Mouse (Mus musculus) hindbrain, embryonic 16.5 days (tissue): ENCODE measurements around the gene Gm14214. TPM values are rescaled to one million over a fixed set of nuclear protein-coding genes. Genes with fewer than 3 reads are reported as not detected.

ENCODE experiments used
- ATAC-seq: fragments of 200-750 bp; cut with Nextera tagmentation; 2 replicates; pipeline ENCODE4 v1.8.0; 2017; ENCODE audit warnings: moderate TSS enrichment, moderate library complexity
- H3K27ac ChIP-seq: fragments of 300-500 bp; sonication (generic); 2 replicates; pipeline ENCODE4 v1.5.1; 2014; ENCODE audit warnings: low read depth, mild to moderate bottlenecking, control low read depth, low read length, moderate library complexity
- H3K27me3 ChIP-seq: fragments of 300-500 bp; sonication (generic); replicated peaks from 2 replicates; pipeline ENCODE4 v1.6.1; 2014; ENCODE audit warnings: low read length; ENCODE audit not compliant: control insufficient read depth, insufficient read depth
- H3K36me3 ChIP-seq: fragments of 300-500 bp; sonication (generic); 2 replicates; pipeline ENCODE4 v1.6.1; 2014; ENCODE audit warnings: mild to moderate bottlenecking, low read length, moderate library complexity, mixed read lengths; ENCODE audit not compliant: control insufficient read depth, insufficient read depth
- H3K4me1 ChIP-seq: fragments of 300-500 bp; sonication (generic); 2 replicates; pipeline ENCODE4 v1.6.1; 2014; ENCODE audit warnings: low read depth, low read length; ENCODE audit not compliant: control insufficient read depth, insufficient read depth
- H3K4me2 ChIP-seq: fragments of 300-500 bp; sonication (generic); 2 replicates; pipeline ENCODE4 v1.6.1; 2014; ENCODE audit warnings: mild to moderate bottlenecking, low read length, control low read depth, moderate library complexity
- H3K4me3 ChIP-seq: fragments of 300-500 bp; sonication (generic); 2 replicates; pipeline ENCODE4 v1.5.1; 2014; ENCODE audit warnings: mild to moderate bottlenecking, low read length, control low read depth, moderate library complexity
- H3K9ac ChIP-seq: fragments of 300-500 bp; sonication (generic); 2 replicates; pipeline ENCODE4 v1.6.1; 2014; ENCODE audit warnings: low read depth, mild to moderate bottlenecking, control low read depth, low read length, moderate library complexity
- H3K9me3 ChIP-seq: fragments of 300-500 bp; sonication (generic); 2 replicates; pipeline ENCODE4 v1.6.1; 2014; ENCODE audit warnings: mild to moderate bottlenecking, low read length, moderate library complexity; ENCODE audit not compliant: control insufficient read depth
- WGBS: fragments of 180-500 bp; shearing (Covaris S2); extraction: QIAGEN DNeasy Blood & Tissue Kit; methylation state at CpG from one replicate; pipeline ENCODE4 v1.1.7; 2014; 5-methylcytosine and 5-hydroxymethylcytosine counted together
- polyA plus RNA-seq: library from polyadenylated mRNA; unstranded; fragments of >200 nt; fragmentation: Nextera tagmentation; extraction: Ambion mirVana; gene quantifications from 2 replicates; pipeline ENCODE4 v1.2.1, GENCODE M21; 2015

Gm14214 gene
- polyA plus RNA-seq, 1 experiment from 2014 or later = not detected

- H3K4me1 ChIP-seq = peaks cover 10% of the 10 kb centered on the region
- H3K27me3 ChIP-seq = no peaks in the 10 kb centered on the region
- no peak for ATAC-seq
- no peaks in the 10 kb centered on the region for H3K36me3 ChIP-seq
- H3K9me3 ChIP-seq = no peaks in the 10 kb centered on the region
- no peak overlapping the region for H3K4me3 ChIP-seq
- H3K9ac ChIP-seq = no peak overlapping the region
- WGBS = 54% methylated on average over 17 of the region's 17 CpGs
- H3K4me2 ChIP-seq = no peak overlapping the region
- no peak overlapping the region for H3K27ac ChIP-seq
These were observed 13.2 kb upstream of the Gm14214 start for GRCm38 (mm10) chr2:154782856-154783650.

DNA sequence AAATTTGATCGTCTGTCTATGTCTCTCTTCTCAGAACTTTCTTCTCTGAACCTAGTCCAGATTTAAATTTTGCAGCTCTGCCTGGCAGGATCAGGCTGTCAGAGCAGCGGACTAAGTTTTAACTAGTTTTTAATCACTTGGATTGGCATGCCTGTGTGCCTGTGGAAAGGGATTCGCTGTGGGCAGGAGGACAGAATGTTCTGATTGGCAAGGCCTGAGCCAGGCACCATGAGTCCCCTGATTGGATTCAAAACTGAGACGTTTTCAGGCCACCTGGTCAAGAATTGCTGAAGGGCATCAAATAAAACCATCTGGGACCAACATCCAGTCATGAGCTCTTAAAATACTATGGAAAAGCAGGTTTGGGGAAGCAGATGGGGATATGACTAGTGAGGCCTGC is 12.5 kb upstream of the Gm14214 start:
- no peaks in the 10 kb centered on the region for H3K27me3 ChIP-seq
- H3K36me3 ChIP-seq = no peaks in the 10 kb centered on the region
- no peak overlapping the region for H3K4me2 ChIP-seq
- H3K4me1 ChIP-seq = peaks cover 10% of the 10 kb centered on the region
- H3K9me3 ChIP-seq = no peaks in the 10 kb centered on the region
- H3K27ac ChIP-seq = no peak overlapping the region
- no peak overlapping the region for H3K9ac ChIP-seq
- WGBS = 67% methylated on average over 4 of the region's 4 CpGs
- H3K4me3 ChIP-seq = no peak overlapping the region
- no peak for ATAC-seq

DNA sequence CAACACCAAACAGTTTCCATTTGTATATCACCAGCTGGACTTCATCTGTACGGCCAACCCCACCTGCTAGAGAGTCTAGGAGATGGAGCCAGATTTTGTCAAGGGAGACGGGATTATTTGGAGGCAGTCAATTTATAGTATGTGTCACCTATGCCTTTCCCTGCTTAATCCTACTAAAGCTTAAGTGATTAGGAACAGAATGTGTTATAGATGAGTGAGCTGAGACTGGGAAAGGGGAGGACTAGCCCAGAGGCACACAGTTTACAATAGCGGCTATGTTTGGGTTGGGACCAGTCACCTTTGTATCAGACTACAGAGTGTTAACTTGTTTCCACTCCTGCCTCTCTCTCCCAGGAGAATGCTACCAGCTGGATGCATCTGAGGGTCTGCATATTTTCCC is 9.8 kb upstream of the Gm14214 start:
- no peak for ATAC-seq
- Histone ChIP-seq H3K9me3 (no peaks in the 10 kb centered on the region), H3K9ac (no peak overlapping the region), H3K4me1 (peaks cover 5% of the 10 kb centered on the region; the same call in 1 of the 2 replicates), H3K36me3 (no peaks in the 10 kb centered on the region), H3K4me2 (no peak overlapping the region), H3K27me3 (no peaks in the 10 kb centered on the region), H3K4me3 (no peak overlapping the region), H3K27ac (no peak overlapping the region)
- WGBS = 68% methylated on average over 3 of the region's 3 CpGs

DNA sequence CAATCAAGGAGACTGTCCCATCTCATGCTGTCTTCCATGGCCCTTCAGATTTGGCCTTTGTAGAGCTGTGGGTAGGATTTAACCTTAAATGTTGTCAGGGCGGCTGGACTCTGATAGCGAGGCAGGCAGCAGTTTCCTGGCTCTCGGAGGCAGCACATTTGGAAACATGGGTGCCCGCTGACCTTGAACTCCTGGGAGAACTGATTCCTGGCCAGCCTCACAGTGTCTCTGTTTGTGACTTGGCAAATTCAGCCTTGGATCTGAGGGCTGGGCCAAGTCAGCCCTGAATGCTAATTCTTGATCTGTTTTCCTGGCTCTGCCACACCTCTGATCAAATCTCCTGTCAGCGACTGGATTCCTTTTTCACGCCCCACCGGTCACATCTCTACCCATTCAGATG is 6.7 kb upstream of the Gm14214 start:
- ATAC-seq = no peak
- Histone ChIP-seq H3K4me2 (no peak overlapping the region), H3K36me3 (no peaks in the 10 kb centered on the region), H3K4me3 (no peak overlapping the region), H3K9me3 (no peaks in the 10 kb centered on the region), H3K9ac (no peak overlapping the region), H3K27me3 (no peaks in the 10 kb centered on the region), H3K27ac (no peak overlapping the region), H3K4me1 (no peaks in the 10 kb centered on the region)
- WGBS = 71% methylated on average over 7 of the region's 7 CpGs

GRCm38 (mm10) chr2:154774032-154774431 is 4.2 kb upstream of the Gm14214 start:
- no peaks in the 10 kb centered on the region for H3K9me3 ChIP-seq
- no peak for ATAC-seq
- H3K27ac ChIP-seq = no peak overlapping the region
- no peaks in the 10 kb centered on the region for H3K36me3 ChIP-seq
- 81% methylated on average over 1 of the region's 1 CpGs for WGBS
- H3K4me1 ChIP-seq = no peaks in the 10 kb centered on the region
- no peak overlapping the region for H3K4me3 ChIP-seq
- H3K9ac ChIP-seq = no peak overlapping the region
- no peaks in the 10 kb centered on the region for H3K27me3 ChIP-seq
- H3K4me2 ChIP-seq = no peak overlapping the region

GRCm38 (mm10) chr2:154771604-154772003 is 1.8 kb upstream of the Gm14214 start:
- Histone ChIP-seq H3K4me3 (no peak overlapping the region), H3K36me3 (no peaks in the 10 kb centered on the region), H3K27me3 (no peaks in the 10 kb centered on the region), H3K9ac (no peak overlapping the region), H3K4me1 (no peaks in the 10 kb centered on the region), H3K4me2 (no peak overlapping the region), H3K9me3 (no peaks in the 10 kb centered on the region), H3K27ac (no peak overlapping the region)
- WGBS = 78% methylated on average over 8 of the region's 8 CpGs
- no peak for ATAC-seq

DNA sequence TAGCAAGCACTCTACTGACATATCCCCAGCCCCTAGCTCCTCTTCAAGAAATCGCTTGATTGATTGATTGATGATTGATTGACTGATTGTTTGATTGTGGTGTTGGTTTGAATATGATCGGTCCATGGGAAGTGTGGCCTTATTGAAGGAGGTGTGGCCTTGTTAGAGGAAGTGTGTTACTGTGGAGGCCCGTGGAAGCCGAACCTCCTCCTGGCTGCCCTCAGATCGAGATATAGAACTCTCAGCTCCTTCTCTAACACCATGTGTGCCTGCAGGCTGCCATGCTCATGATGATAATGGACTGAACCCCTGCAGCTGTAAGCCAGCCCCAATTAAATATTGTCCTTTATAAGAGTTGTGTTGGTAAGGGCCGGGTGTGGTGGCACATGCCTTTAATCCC is 2.8 kb downstream of the Gm14214 start:
- Histone ChIP-seq H3K4me1 (no peaks in the 10 kb centered on the region), H3K4me2 (no peak overlapping the region), H3K27me3 (no peaks in the 10 kb centered on the region), H3K36me3 (no peaks in the 10 kb centered on the region), H3K27ac (no peak overlapping the region), H3K9me3 (no peaks in the 10 kb centered on the region), H3K9ac (no peak overlapping the region), H3K4me3 (no peak overlapping the region)
- 86% methylated on average over 6 of the region's 6 CpGs for WGBS
- no peak for ATAC-seq

GRCm38 (mm10) chr2:154765554-154766008 is 4.2 kb downstream of the Gm14214 start:
- 84% methylated on average over 8 of the region's 8 CpGs for WGBS
- H3K9me3 ChIP-seq = no peaks in the 10 kb centered on the region; the same call in 1 of the 2 replicates
- H3K27ac ChIP-seq = no peak overlapping the region
- no peak overlapping the region for H3K4me3 ChIP-seq
- no peaks in the 10 kb centered on the region for H3K36me3 ChIP-seq
- no peaks in the 10 kb centered on the region for H3K4me1 ChIP-seq
- no peak for ATAC-seq
- no peak overlapping the region for H3K4me2 ChIP-seq
- H3K27me3 ChIP-seq = no peaks in the 10 kb centered on the region
- no peak overlapping the region for H3K9ac ChIP-seq

GRCm38 (mm10) chr2:154764828-154765497 is 4.9 kb downstream of the Gm14214 start:
- no peak overlapping the region for H3K4me2 ChIP-seq
- H3K4me1 ChIP-seq = no peaks in the 10 kb centered on the region
- no peak overlapping the region for H3K9ac ChIP-seq
- no peaks in the 10 kb centered on the region for H3K27me3 ChIP-seq
- H3K36me3 ChIP-seq = no peaks in the 10 kb centered on the region
- H3K27ac ChIP-seq = no peak overlapping the region
- H3K9me3 ChIP-seq = no peaks in the 10 kb centered on the region; the same call in 1 of the 2 replicates
- WGBS = 82% methylated on average over 9 of the region's 9 CpGs
- no peak overlapping the region for H3K4me3 ChIP-seq
- ATAC-seq = no peak
